22 mouse cellular contexts compared by ENCODE assay signal in genomic region chr13:60129541-60129940, GRCm38 (mm10). TPM values are rescaled to one million over a fixed set of nuclear protein-coding genes. Genes with fewer than 3 reads are reported as not detected.
"Had no signal": no experiment of that assay in that cellular context is flagged by ENCODE, and none has a peak within 500 bp of the region (broad histone marks: within the 10 kb centered on the region; RNA-seq: fewer than 3 reads in every experiment).

No protein-coding gene starts in this region.

- H3K36me3 ChIP-seq: heart, embryonic 12.5 days; hindbrain, embryonic 10.5 days; hindbrain, embryonic 12.5 days; intestine, embryonic 15.5 days; limb, embryonic 13.5 days; limb, embryonic 15.5 days; liver, embryonic 12.5 days had no signal

- H3K9ac ChIP-seq: heart, embryonic 12.5 days; hindbrain, embryonic 12.5 days; hindbrain, embryonic 14.5 days; intestine, embryonic 15.5 days; limb, embryonic 13.5 days; limb, embryonic 15.5 days; liver, embryonic 12.5 days; liver, embryonic 14.5 days had no signal

- H3K4me3 ChIP-seq: heart, embryonic 12.5 days; hindbrain, embryonic 10.5 days; hindbrain, embryonic 12.5 days; intestine, embryonic 15.5 days; layer of hippocampus, adult 2 months; left cerebral cortex, adult 2 months; limb, embryonic 13.5 days; limb, embryonic 15.5 days; liver, embryonic 12.5 days had no signal

- H3K27ac ChIP-seq: hindbrain, embryonic 10.5 days; hindbrain, embryonic 12.5 days; hindbrain, embryonic 14.5 days; intestine, embryonic 15.5 days; layer of hippocampus, adult 2 months; left cerebral cortex, adult 2 months; limb, embryonic 13.5 days; limb, embryonic 15.5 days; liver, embryonic 12.5 days; liver, embryonic 14.5 days had no signal

- DNase-seq: gastrocnemius, postnatal 14 days; gastrocnemius, postnatal 36 days; heart, postnatal 10 days; heart, postnatal 4 days; kidney, adult 18-20 months; kidney, adult 8-10 months; kidney, postnatal 25 days; kidney, postnatal 4 days had no signal

- H3K4me2 ChIP-seq: heart, embryonic 12.5 days; hindbrain, embryonic 12.5 days; hindbrain, embryonic 14.5 days; intestine, embryonic 15.5 days; limb, embryonic 13.5 days; limb, embryonic 15.5 days; liver, embryonic 12.5 days had no signal

- H3K27me3 ChIP-seq: heart, embryonic 12.5 days; intestine, embryonic 15.5 days had no signal

- ATAC-seq: hindbrain, embryonic 16.5 days; inflammation-experienced regulatory T-cells, adult 6 months; intestine, embryonic 15.5 days; intestine, postnatal 0 days; liver, embryonic 12.5 days had no signal

- H3K4me1 ChIP-seq: liver, embryonic 12.5 days had no signal

- H3K9me3 ChIP-seq: heart, embryonic 12.5 days; hindbrain, embryonic 10.5 days; hindbrain, embryonic 12.5 days; intestine, embryonic 15.5 days; limb, embryonic 13.5 days; limb, embryonic 15.5 days; liver, embryonic 12.5 days had no signal

RNA-seq across cellular contexts. Expression of gene Gas1, which starts 47.6 kb away (rescaled TPM):
- polyA plus RNA-seq: inflammation-experienced regulatory T-cells, adult 6 months had no signal
